Mouse (Mus musculus) G1E (cell line): ENCODE data around the gene Kcmf1.

Experiments
- CTCF ChIP-seq: IDR thresholded peaks from 2 replicates; pipeline ENCODE4 v1.5.1; 2012; ENCODE audit warnings: low read depth, low read length, inconsistent platforms, mixed read lengths
- GATA1 ChIP-seq: IDR thresholded peaks from 2 replicates; pipeline ENCODE4 v1.6.1; 2012; ENCODE audit warnings: borderline replicate concordance, low read length, inconsistent platforms, mixed read lengths
- GATA2 ChIP-seq: IDR thresholded peaks from 2 replicates; pipeline ENCODE4 v1.6.1; 2012; ENCODE audit warnings: low read depth, low read length, inconsistent platforms, borderline replicate concordance
- POLR2AphosphoS5 ChIP-seq: IDR thresholded peaks from 2 replicates; pipeline ENCODE4 v1.6.1; 2012; ENCODE audit warnings: low read depth, low read length, inconsistent platforms; ENCODE audit not compliant: insufficient replicate concordance
- TAL1 ChIP-seq: conservative IDR thresholded peaks from 2 replicates; pipeline ENCODE4 v1.6.1; 2012; ENCODE audit warnings: low read depth, low read length, inconsistent platforms, mixed read lengths

DNA sequence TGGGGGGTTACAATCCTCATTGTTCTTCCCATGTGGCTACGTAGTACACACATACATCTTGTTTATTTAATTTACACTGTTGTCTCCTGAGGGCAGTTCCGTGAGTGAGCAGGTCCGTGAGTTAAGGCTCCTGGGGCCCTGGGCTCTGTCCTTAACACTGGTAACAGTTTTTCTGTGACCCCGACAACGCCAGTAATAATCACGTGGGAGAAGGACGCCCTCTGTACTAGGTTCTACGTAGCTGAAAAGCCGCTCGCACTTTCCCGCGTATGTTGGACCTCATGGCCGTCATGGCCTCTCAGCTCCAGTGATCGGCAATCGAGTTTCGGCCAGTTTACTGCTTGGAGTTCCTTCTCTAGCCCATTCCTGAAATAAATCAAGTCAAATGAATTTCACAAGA, 104.3 kb downstream of the Kcmf1 start:
- TF ChIP-seq CTCF (no peak), TAL1 (no peak), GATA1 (no peak), POLR2AphosphoS5 (no peak), GATA2 (no peak)
